Mouse (Mus musculus) midbrain, embryonic 13.5 days (tissue): ENCODE measurements around the gene Errfi1. TPM values are rescaled to one million over a fixed set of nuclear protein-coding genes. Genes with fewer than 3 reads are reported as not detected.
"Not testable (repeated sequence)": the region's sequence is repeated elsewhere in the genome, so short reads cannot be mapped to it uniquely, and the experiment has no call there.

Experiments used
- ATAC-seq: fragments of 200-750 bp; cut with Nextera tagmentation; 2 replicates; pipeline ENCODE4 v1.8.0; 2017; ENCODE audit warnings: mild to moderate bottlenecking, moderate TSS enrichment, moderate library complexity
- H3K27ac ChIP-seq: fragments of 300-500 bp; sonication (generic); 2 replicates; pipeline ENCODE4 v1.5.1; 2015; ENCODE audit warnings: inconsistent platforms, mild to moderate bottlenecking, moderate library complexity
- H3K27me3 ChIP-seq: fragments of 300-500 bp; sonication (generic); 2 replicates; pipeline ENCODE4 v1.6.1; 2015; ENCODE audit warnings: mild to moderate bottlenecking, inconsistent platforms
- H3K36me3 ChIP-seq: fragments of 300-500 bp; sonication (generic); 2 replicates; pipeline ENCODE4 v1.6.1; 2015; ENCODE audit warnings: mild to moderate bottlenecking, inconsistent platforms
- H3K4me1 ChIP-seq: fragments of 300-500 bp; sonication (generic); replicated peaks from 2 replicates; pipeline ENCODE4 v1.6.1; 2015; ENCODE audit warnings: inconsistent platforms
- H3K4me2 ChIP-seq: fragments of 300-500 bp; sonication (generic); replicated peaks from 2 replicates; pipeline ENCODE4 v1.6.1; 2015; ENCODE audit warnings: moderate library complexity, mild to moderate bottlenecking, inconsistent platforms
- H3K4me3 ChIP-seq: fragments of 300-500 bp; sonication (generic); replicated peaks from 2 replicates; pipeline ENCODE4 v1.5.1; 2015; ENCODE audit warnings: mild to moderate bottlenecking, inconsistent platforms
- H3K9ac ChIP-seq: fragments of 300-500 bp; sonication (generic); replicated peaks from 2 replicates; pipeline ENCODE4 v1.6.1; 2015; ENCODE audit warnings: mild to moderate bottlenecking, inconsistent platforms
- H3K9me3 ChIP-seq: fragments of 300-500 bp; sonication (generic); 2 replicates; pipeline ENCODE4 v1.6.1; 2016; ENCODE audit warnings: mild to moderate bottlenecking, inconsistent platforms
- WGBS: fragments of 180-500 bp; shearing (Covaris S2); methylation state at CpG from one replicate; pipeline ENCODE4 v1.1.7; 2015; 5-methylcytosine and 5-hydroxymethylcytosine counted together
- polyA plus RNA-seq: library from polyadenylated mRNA; unstranded; fragments of >200 nt; fragmentation: Nextera tagmentation; extraction: Ambion mirVana; gene quantifications from 2 replicates; pipeline ENCODE4 v1.2.1, GENCODE M21; 2015

Gene Errfi1
- polyA plus RNA-seq, 1 experiment from 2014 or later = 20.1 TPM

DNA sequence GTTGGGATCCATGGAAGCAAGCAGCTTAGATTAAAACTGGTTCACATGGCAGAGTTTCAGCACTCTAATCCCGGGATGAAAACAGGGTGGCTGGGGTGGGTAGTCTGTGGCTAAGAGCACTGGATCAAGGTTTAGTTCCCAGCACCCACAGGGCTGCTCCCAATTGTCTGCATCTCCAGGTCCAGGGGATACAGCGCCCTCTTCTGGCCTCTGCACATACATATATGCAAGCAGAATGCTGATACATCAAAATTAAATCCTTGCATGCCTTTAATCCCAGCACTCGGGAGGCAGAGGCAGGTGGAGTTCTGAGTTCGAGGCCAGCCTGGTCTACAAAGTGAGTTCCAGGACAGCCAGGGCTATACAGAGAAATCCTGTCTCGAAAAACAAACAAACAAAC lies 54.8 kb downstream of the Errfi1 start:
- not testable (repeated sequence) for ATAC-seq, H3K9ac ChIP-seq, H3K27ac ChIP-seq, H3K27me3 ChIP-seq, H3K9me3 ChIP-seq
- Histone ChIP-seq H3K4me2 (peak overlapping the region; percentile 87), H3K36me3 (peaks cover 26% of the 10 kb centered on the region), H3K4me1 (peaks cover 29% of the 10 kb centered on the region), H3K4me3 (peak overlapping the region; percentile 73; the same call in 1 of the 2 replicates)
- 76% methylated on average over 5 of the region's 5 CpGs for WGBS

- peak overlapping the region; percentile 80 for H3K27ac ChIP-seq
- peak overlapping the region; percentile 73 for H3K4me3 ChIP-seq
- peaks cover 33% of the 10 kb centered on the region for H3K4me1 ChIP-seq
- peaks cover 18% of the 10 kb centered on the region for H3K36me3 ChIP-seq
- peak overlapping the region; percentile 87 for H3K4me2 ChIP-seq
- H3K27me3 ChIP-seq = no peaks in the 10 kb centered on the region
- H3K9me3 ChIP-seq = no peaks in the 10 kb centered on the region
- ATAC-seq = peak; percentile 92
- under 1% methylated on average over 56 of the region's 56 CpGs for WGBS
- H3K9ac ChIP-seq = peak overlapping the region; percentile 95
Measured at GRCm38 (mm10) chr4:150909451-150910156, 55.9 kb downstream of the Errfi1 start.

DNA sequence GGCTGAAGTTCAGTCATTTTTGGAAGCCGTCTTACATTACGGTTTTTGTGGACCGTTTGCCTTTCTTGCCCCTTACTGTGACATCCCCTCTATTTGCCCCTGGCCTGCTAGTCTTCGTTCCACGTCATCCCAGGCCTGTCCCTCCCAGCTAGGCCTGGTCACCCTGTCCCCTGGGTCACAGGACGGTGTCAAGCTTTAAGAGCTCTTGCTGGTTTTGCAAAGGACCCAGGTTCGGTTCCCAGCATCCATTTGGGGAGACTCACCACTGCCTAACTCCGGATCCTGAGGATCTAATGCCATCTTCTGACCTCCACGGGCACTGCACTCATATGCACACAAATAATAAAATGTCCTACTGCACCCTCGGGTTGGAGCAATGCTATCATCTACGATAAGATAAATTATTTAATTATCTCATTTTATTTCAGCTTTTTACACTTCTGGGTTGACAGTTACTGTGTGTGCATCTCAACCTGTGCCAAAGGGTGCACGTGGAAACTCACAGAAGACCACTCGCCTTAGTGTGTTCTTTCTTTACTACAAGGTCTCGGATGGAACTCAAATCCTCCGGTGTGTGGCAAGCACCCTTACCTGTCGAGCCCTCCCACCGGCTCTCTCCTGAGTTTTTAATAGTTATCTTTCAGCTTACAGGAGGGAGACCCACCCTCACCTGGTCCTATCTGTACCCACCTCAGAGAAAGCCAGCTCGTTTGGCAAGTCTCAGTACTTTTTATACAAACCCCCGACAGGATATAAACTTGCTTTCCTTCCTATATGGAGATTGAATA lies 56.6 kb downstream of the Errfi1 start:
- WGBS = 86% methylated on average over 19 of the region's 19 CpGs
- peak overlapping the region; percentile 87 for H3K4me2 ChIP-seq
- H3K4me3 ChIP-seq = peak overlapping the region; percentile 73
- peaks cover 39% of the 10 kb centered on the region for H3K4me1 ChIP-seq
- peaks cover 12% of the 10 kb centered on the region for H3K36me3 ChIP-seq
- 0 out of 2 replicates have a peak overlapping the region, but pooled peaks have one; percentile 16 for H3K9ac ChIP-seq
- H3K27ac ChIP-seq = peak overlapping the region; percentile 61
- no peaks in the 10 kb centered on the region for H3K27me3 ChIP-seq
- peak; percentile 51; the same call in 1 of the 2 replicates for ATAC-seq
- H3K9me3 ChIP-seq = no peaks in the 10 kb centered on the region

- Histone ChIP-seq H3K27ac (peak overlapping the region; percentile 76), H3K27me3 (no peaks in the 10 kb centered on the region), H3K9me3 (no peaks in the 10 kb centered on the region), H3K36me3 (no peaks in the 10 kb centered on the region), H3K9ac (peak overlapping the region; percentile 85), H3K4me1 (peaks cover 26% of the 10 kb centered on the region), H3K4me3 (peak overlapping the region; percentile 67), H3K4me2 (peak overlapping the region; percentile 77)
- 15% methylated on average over 12 of the region's 12 CpGs for WGBS
- ATAC-seq = no peak
Measured at GRCm38 (mm10) chr4:150913743-150914142, 60.0 kb downstream of the Errfi1 start.

- Histone ChIP-seq H3K36me3 (no peaks in the 10 kb centered on the region), H3K9ac (peak within 1 kb of the TSS; percentile 85), H3K4me1 (peaks cover 22% of the 10 kb centered on the region), H3K27me3 (no peaks in the 10 kb centered on the region), H3K4me2 (peak within 1 kb of the TSS; percentile 77), H3K4me3 (peak within 1 kb of the TSS; percentile 67), H3K27ac (peak within 1 kb of the TSS; percentile 76), H3K9me3 (no peaks in the 10 kb centered on the region)
- under 1% methylated on average over 48 of the region's 48 CpGs for WGBS
- peak; percentile 86 for ATAC-seq
Measured at GRCm38 (mm10) chr4:150914290-150914733, 60.6 kb downstream of the Errfi1 start, which contains the start of the genes Park7 and Tnfrsf9. Park7 (minus strand) TSS chr4:150914437. Tnfrsf9 (plus strand) TSS chr4:150914562.

DNA sequence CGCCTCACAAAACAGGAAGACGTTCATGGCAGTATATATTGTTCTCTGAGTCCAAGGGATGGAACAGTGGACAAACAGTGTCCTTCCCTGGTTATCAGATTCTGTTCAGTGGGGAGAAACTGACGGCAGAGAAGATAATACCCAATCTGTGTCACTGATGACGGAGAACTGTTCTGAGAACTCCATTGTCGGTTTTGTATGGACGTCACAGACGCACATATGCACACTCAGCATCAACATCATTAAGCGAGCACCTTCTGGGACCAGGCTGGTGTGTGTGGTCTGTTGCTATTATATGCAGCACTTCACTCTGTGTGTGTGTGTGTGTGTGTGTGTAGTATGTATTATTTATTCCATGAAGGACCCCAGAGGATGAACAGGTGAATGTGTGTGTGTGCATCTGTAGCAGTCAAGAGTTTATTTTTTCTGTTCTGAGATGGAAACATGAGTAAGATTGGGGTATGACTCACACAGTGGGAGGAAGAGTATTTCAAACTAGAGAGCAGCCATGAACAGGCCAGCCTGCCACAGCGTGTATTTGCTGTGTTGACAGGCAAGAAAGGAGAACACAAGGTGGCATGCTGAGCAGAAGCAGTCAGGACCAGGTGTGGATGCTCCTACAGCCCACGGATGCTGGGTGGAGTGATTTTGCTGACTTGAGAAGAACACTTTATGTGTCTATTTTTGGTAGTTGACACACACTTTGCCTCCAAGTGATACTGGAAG lies 61.6 kb downstream of the Errfi1 start:
- no peaks in the 10 kb centered on the region for H3K27me3 ChIP-seq
- H3K36me3 ChIP-seq = no peaks in the 10 kb centered on the region
- H3K27ac ChIP-seq = peak overlapping the region; percentile 69
- no peaks in the 10 kb centered on the region for H3K9me3 ChIP-seq
- peak overlapping the region; percentile 77 for H3K4me2 ChIP-seq
- 0 out of 2 replicates have a peak, but pooled peaks have one; percentile 29 for ATAC-seq
- H3K4me1 ChIP-seq = peaks cover 18% of the 10 kb centered on the region
- peak overlapping the region; percentile 85 for H3K9ac ChIP-seq
- 55% methylated on average over 10 of the region's 10 CpGs for WGBS
- H3K4me3 ChIP-seq = peak overlapping the region; percentile 67

- no peak overlapping the region for H3K9ac ChIP-seq
- no peak for ATAC-seq
- 75% methylated on average over 8 of the region's 8 CpGs for WGBS
Measured at GRCm38 (mm10) chr4:150917336-150918027, 63.8 kb downstream of the Errfi1 start.

More at GRCm38 (mm10) chr4:150917336-150918027, 63.8 kb downstream of the Errfi1 start:
- H3K4me2 ChIP-seq = no peak overlapping the region
- peaks cover 18% of the 10 kb centered on the region for H3K4me1 ChIP-seq
- no peaks in the 10 kb centered on the region for H3K27me3 ChIP-seq
- H3K4me3 ChIP-seq = no peak overlapping the region
- no peaks in the 10 kb centered on the region for H3K36me3 ChIP-seq
- no peaks in the 10 kb centered on the region for H3K9me3 ChIP-seq
- H3K27ac ChIP-seq = no peak overlapping the region

Other genes starting within 250 kb of the Errfi1 start
- 18.1 and 20.7 TPM in 2 replicates for gene Slc45a1, start 201.7 kb upstream of the Errfi1 start, polyA plus RNA-seq
- 373 and 377 TPM in 2 replicates for gene Park7, start 60.5 kb downstream of the Errfi1 start, polyA plus RNA-seq
- gene Tnfrsf9, start 60.6 kb downstream of the Errfi1 start, polyA plus RNA-seq = 0.12 and 0.16 TPM in 2 replicates
- gene Uts2, start 143.2 kb downstream of the Errfi1 start, polyA plus RNA-seq = not detected in 2 replicates
- 2.9 and 3.0 TPM in 2 replicates for gene Per3, start 190.7 kb downstream of the Errfi1 start, polyA plus RNA-seq
- gene Vamp3, start 204.0 kb downstream of the Errfi1 start, polyA plus RNA-seq = 60.7 and 62.1 TPM in 2 replicates
- 0.22 TPM in 1 of 2 replicates, not detected in the other for gene Gm13090, start 235.7 kb downstream of the Errfi1 start, polyA plus RNA-seq